Mouse (Mus musculus): ENCODE measurements around the gene Asz1. TPM values are rescaled to one million over a fixed set of nuclear protein-coding genes. Genes with fewer than 3 reads are reported as not detected.

Asz1 gene
- total RNA-seq (2021) = not detected
- polyA plus RNA-seq (2012; rRNA removed) = not detected in 2 replicates
- long read RNA-seq = 0 reads

DNA sequence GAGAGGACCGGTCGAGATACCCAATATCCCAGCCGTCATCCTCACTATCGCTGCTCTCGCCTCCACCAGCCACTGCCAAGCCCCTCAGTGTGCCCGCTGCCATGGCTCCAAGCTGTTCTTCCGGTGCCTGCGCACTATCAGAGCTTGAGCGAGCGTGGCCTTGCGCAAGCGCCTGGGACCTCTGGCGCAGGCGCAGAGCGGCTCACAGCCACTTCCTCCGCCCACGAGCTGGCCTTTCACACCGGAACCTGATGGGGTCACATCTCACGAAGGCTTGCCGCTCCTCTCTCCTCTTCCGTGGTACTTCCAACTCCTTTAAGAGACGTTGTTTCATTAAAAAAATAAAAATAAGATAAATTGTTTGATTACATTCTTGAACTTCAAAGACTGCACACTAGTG, at the start of gene Asz1:
Asz1 (minus strand) TSS at position 128 of the 400 bp plus-strand sequence.
- DNase-seq = no peak

DNA sequence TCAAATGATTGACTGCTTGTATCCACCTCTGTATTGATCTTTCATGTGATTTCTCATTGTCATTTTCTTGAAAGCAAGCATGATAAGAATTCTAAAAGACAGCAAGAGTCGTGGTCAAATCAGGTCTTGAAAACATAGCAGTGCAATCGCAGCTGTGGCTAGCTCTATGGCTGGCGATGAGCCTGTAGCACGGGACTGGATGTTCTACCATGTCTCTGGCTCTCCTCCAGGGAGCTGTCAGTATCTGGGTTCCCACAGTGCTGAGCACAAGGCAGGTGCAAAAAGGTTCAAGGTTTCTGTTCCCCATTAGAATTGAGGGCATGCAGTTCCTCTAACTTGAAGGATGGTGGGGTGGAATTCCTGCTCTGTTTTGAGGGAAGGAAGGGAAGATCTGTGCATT, 44.2 kb upstream of the Asz1 start:
- DNase-seq = peak; percentile 13

DNA sequence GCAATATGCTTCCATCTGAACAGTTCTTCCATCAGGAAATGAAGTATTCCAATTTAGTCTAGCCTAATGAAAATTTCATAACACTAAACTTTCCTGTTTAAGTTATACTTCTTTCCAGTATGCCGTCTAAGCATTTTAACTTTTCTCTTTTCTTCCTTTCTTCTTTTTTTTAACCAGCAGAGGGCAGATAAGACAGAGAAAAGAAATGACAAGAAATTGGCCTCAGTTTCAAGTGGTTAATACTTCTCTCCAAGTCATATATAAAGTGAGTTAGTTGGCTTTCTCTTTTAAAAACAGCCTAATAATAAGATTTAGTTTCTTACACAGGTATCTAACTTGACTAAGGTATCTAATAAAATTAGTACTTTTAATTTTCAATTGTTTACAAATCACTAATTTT, 26.4 kb upstream of the Asz1 start:
- no peak for DNase-seq

DNA sequence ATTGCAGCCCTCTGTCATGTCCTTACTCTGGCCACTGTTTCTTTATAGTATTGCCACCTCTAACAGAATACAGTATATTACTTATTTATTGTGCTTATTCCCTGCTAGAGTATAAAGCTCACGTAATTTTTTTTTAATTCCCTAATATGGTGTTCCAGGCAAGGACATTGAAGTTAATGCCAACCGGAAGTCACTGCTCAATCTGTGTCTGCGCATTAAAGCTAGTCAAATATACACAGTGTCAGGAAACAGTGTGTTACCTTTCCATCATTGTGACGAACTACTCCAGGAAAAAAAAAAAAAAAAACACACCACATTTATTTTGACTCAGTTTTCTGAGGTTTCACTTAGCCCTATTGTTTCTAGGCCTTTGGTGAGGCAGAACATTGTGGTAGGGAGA, 19.2 kb upstream of the Asz1 start:
- no peak for DNase-seq

DNA sequence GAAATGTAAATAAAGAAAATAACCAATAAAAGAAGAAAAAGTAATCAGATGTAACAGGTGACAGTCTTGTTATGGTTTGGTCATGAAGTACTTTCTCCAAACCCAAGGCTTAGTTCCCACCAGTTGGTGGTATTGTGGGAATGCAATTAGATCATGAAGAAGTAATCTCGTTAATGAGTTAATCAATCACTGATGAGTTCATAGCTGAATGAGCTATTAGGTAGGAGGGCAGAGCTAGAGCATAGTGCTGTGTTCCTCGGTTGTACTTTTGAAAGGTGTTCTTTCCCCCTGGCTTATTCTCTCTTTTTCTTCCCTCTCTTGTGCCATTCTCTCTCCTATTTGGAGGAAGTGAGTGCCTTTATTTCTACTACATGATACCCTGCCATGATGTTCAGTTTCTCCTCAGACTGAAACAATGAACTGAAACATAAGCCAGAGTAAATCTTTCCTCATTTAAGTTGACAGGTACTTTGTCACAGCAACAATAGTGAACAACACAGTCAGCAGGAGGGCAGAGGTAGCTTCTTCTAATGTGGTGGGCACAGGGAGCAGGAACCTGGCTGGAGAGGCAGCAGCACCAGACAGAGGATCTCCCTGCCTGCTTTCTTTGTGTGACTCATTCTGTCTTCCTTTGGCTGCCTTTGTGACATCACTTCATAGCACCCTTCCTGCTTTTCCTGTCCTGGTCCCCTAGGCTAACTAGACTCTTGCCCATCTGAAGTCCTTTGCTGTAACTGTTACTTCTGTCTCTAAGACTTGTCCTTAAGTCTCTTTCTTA, 18.5 kb upstream of the Asz1 start:
- no peak for DNase-seq

DNA sequence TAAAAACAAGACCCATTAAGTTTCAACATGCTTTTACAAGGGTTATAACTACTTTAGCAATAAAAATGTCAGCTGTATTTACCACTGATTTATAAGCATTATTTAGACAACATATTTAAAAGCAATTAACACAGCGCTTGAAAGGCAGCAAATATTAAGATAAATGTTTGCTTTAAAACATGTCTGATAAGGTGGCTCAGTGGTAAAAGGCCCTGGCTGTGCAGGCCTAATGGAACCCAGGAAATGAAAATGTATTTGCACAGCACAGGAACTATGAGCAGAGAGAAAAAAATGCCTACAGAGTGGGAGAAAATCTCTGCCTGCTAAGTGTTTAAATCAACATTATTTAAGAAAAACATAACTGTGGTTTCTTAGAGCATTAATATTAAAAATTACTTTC, 12.0 kb downstream of the Asz1 start:
- DNase-seq = no peak

DNA sequence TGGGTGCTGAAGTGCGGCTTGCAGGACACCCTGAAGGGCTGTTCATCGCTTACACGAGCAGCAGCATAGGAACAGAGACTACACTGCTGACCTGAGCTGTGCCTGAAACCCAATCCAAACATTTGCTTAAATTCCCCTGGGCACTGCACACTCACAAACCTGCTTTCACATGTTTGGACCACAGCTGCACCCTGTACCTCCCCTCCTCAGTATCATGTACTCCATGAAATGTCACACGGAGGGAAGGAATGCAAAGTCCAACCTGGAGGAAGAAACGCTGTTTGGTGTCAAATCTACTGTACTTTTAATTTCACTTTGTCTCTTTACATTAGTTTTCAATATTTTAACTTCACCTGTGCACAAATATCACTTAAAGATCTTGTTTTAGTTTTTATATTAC, 19.8 kb downstream of the Asz1 start:
- DNase-seq = no peak

DNA sequence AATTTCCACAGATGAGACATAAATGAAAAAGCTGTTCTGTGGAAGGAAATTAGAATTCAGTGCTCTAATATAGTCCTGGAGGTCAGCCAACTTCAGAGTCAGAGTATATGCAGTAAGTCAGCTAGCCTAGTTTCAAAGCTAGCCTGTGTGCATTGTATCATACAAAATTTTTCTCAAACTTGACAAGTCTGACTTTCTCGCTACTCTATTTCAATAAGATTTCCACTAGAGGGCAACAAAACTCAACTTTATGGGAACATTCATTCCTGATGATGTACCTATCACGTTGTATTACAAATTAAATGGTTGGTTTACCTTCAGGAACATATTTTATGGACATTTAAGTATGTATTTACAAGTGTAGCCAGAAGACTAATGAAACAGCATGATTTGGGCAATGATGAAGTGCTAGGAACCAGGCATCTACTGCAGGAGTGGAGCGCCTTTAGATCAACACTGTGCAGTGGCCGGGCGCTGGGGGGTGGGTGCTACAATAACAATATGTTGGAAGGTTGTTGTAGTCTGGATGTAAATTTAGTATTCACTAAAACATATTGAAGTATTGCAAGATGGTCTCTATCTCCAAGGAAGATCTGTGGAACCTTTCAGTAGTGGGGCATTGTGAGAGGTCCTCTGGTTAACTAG, 21.6 kb downstream of the Asz1 start:
- DNase-seq = no peak

DNA sequence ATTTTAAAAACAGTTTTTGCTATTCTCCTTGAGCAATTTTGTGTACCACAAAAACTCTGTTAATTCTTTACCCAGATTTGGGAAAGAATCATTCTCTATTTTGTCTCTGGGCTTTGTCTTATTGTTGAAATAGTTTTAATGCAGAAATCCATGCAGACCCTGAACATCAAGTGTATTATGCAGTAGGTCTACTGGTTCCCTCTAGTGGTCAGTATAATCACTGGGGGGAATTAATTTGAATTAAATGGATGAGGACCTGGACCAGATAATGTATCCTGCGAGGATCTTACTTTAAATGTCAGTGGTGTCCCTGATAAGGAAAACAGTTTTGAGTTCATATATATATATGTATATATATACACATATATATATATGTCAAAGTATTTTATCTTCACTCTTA, 30.2 kb downstream of the Asz1 start:
- no peak for DNase-seq

DNA sequence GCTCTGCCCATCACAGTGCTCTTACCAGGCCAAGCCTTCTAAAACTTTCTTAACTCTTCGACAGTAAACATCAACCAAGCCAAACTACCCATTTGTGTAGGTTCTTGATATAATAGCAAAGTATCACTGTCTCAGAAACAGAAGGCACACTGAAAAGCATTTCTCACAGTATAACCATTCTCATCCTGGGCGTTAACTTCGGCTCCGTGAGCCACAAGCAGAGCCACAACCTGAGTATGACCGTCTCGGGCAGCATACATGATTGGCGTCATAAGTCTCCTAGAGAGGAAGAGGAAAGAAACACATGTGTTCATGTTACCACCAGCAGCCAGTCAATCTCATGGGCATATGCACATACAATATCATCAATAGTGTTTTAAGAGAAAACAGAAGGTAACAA, 31.9 kb downstream of the Asz1 start:
- no peak for DNase-seq

DNA sequence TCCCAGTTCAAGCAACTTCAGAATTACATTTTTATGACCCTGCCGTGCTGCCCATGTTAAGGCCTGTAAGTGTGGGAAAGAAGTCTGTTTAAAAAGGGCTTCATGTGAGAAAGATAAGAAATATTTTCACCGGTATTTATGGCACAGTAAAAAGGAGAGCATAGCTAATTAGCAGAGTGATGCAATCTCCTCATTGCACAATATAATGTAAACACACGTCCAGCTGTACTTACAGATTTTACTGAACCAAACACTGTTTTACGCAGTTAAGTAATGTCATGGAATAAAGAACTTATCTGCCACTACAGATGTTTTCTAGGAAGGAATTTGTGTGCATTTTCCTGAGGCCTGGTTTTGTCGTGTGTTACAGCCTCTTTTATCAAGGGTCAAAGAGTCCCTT, 32.3 kb downstream of the Asz1 start:
- no peak for DNase-seq

DNA sequence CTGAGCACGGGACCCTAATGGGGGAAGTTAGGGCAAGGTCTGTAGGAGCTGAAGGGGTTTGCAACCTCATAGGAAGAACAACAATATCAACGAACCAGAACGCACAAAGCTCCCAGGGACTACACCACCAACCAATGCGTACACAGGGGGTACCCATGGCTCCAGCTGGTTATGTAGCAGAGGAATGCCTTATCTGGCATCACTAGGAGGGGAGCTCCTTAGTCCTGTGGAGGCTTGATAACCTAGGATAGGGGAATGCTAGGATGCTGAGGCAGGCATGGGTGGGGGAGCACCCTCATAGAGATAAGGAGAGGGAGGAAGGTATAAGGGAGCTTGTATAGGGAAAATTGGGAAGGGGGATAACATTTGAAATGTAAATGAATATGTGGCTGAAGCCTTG, 51.0 kb downstream of the Asz1 start:
- DNase-seq = no peak

DNA sequence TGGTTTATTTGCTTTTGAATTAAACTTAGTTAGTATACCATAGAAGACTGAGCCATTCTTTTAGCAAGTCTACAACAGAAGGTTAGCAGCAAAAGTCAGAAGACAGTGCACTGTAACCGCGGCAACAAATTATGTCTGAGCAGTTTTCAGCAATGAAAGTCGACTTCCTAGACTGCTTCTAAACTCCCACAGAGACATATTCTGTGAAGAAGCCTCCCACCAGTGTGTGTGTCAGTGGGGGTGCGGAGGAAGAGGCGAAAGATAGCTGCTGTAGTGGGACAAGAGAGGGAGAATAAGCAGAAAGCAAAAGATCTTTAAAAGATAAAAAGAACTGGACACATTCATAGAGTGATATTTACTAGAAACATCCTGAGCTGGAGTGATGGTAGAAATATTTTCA, 57.2 kb downstream of the Asz1 start:
- no peak for DNase-seq

DNA sequence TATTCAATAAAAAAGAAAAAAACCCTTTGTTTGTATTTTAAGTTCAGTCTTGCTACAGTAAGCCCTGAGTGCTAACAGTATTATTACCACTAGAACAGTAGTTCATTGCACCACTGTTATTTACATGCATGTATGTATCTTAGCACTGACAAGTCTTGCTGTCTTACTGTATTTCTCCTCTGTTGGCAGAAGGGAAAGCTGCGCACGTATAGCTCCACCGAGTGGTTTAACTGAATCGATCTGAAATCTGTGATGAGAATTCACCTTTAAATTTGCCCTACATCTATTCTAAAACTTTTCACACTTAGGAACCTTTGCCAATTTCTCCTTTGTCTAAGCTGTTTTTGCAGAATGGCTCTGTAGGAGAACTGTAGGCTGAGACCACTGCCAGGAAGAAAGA, 64.6 kb downstream of the Asz1 start:
- no peak for DNase-seq

DNA sequence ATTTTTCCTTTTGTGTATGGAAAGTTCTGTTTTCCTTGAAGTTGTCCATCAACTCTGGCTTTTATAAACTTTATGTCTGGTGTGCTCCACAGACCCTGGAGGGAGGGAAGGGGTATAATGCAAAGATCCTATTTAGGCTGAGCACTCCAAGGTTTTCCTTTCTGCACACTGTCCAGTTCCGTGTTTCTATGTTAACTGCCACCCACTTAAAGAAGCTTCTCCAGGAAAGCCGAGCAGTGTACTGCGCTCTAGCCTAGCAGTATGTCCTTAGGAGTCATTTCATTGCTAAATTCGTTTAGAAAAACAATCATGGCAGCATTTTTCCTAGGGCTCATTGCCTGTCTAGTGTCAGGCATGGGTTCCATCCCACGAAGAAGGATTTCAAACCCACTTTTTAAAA, 65.7 kb downstream of the Asz1 start:
- no peak for DNase-seq

DNA sequence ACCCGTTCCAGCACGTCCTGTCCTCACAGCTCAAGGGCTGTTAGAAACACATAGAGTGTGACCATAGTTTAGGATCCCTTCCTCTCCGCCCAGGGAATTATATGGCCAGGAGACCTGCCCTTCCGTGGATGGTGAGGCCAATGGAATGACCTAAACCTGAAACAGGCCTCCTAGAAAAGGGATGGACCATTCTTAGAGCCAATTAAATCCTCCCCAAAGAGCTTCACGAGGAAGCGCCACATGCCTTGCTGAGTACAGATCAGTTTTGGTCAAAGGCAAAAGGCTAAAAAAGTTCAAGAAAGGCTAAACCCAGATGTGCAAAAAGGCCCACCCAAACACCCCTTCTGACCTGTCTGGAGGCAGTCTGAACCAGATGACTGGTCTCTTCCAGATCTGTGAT, 76.6 kb downstream of the Asz1 start:
- no peak for DNase-seq

DNA sequence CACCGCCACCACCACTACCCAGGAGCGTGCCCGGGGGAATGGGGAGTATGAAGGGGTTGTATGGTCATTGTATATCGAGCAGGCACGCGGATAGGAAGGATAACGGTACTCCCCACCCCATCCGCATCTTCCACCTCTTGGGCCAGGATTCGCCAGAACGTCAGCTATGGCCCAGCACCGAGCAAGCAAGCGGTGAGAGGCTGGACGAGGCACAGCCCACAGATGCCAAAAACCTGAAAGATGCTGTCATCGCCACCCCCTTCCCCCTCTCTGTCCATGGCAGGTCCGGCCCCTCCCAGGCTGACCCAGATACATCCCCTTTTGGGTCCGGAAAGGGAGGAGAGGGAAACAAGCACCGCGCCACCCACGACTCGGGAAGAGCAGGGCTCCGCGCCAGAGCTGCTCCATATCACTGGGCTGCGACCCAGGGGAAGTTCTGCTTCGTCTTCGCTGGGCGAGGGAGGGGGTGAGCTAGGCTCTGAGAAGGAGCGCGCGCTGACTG, 77.3 kb downstream of the Asz1 start:
- DNase-seq = peak; percentile 66

DNA sequence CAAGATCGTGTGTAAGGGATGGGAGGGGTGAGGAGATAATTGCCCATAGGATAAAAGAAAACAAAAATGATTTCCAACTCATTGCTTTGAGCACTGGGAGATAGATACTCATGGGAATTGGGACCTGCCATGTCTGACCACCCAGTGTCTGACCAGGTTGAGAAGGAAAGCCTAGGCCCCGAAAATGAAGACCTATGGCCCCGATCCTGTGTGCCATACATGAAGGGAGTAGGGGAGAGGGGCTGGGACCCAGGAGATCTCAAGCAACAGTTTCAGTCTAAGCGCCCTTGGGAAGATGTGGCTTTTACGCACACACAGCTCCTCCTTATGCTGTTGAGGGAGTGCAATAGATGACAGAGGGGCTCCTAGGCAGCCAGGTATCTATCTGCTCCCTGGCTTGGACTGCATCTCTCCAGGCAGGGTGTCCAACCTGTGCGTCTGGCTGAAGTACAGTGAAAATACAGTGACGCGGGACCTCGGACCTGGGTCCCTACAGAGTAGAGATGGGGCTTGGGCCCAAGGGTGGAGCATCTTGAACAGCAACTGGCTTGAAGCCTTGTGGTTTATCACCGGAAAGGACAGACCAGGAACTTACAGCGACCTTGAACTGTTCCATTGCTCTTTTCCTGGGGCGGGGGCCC, 77.9 kb downstream of the Asz1 start:
- no peak for DNase-seq

DNA sequence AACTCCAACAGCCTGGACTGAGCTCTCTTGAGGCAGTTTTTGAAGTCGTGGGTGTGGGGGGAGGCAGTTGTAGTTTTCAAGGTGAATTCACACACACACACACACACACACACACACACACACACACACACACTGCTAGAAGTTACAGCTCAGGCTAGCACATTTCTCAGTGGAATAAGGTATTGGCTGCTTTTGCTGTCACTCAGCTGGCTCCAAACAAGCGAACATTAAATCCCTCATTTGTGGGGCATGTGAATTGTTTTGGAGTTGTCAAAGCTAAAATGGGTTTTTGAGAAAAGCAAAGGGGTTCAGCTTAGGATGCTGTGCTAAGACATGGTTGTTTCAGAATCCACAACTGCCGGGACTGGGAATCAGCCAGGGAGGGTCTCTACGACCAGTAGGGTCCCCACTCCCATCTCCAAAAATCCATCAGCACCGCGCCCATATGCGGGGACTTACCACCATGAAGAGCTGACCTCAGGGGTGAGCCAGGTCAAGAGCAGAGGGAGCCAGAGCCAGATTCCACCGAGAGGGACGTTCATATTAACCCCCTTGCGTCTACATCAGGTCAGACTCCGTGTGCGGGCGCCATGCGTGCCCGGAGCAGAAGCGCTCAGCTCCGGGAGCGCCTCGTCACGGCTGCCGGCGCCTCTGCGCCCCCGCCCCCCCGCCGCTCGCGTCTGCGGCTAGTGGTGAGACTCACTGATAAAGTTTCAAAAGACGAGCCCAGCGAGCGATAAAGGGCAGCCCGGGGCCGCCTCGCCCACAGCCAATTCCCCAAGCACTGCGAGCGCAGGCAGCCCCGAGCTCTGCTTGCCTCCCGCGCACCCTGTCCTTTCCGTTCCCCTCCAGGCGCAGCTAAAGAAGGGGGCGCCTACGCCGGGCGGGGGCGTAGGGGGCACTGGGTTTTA, 78.9 kb downstream of the Asz1 start, which contains the start of gene Wnt2:
Wnt2 (minus strand) TSS at position 840 of the 911 bp plus-strand sequence.
- DNase-seq = peak; percentile 27

DNA sequence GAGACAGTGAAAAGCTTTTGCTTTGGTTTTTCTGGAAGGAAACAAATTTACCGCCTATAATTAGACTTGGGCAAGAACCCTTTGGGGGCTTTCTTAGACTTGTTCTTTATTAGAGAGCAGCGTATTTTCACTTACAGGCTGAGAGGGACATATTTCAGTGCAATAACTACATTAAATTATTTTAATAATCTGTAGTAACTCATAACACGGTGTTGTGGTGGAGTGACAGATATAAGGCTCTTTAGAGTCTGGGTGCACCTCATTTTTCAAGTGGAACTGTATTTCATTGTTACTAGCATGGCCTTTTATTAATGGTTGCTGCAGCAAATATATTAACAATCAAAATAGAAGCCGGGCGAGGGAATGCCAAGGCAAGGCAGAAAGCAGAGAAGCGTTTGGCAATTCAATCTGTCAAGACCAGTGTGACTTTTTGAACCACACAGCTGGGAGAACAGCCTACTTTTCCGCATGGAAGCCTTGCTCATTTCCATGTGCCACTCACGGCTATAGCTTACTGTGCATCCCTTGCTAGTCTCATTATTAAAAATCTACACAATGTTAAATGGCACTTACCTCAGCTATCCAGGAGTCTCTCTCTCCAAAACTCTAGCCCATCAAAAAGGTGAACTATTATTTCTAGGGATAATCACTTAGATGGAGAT, 84.6 kb downstream of the Asz1 start:
- no peak for DNase-seq

DNA sequence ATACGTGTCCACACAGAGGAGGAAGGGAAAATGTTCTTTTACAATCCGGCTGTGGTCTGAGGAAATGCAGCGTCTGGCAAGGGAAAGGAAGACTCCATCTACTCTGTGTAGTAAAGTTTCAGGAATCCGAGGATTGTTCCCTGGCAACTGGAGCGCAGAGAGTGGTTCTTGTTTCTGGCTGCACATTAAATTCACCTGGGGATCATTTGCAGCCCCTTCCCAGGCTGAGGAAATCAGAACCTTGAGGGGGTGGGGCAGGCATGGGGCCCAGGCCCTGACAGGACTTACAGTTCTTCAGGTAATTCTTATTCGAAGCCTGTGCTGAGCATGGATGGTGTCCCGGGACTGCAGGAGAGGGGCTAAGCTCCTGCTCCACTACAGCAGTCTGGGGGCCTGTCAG, 95.5 kb downstream of the Asz1 start:
- DNase-seq = no peak

Measured in adrenal gland, adult 2 months (tissue).